Mouse (Mus musculus): ENCODE measurements around the gene Cd37. TPM values are rescaled to one million over a fixed set of nuclear protein-coding genes. Genes with fewer than 3 reads are reported as not detected.

Cd37 gene
- total RNA-seq, 2 experiments from 2014 or later: 4.1 to 6.2 TPM

DNA sequence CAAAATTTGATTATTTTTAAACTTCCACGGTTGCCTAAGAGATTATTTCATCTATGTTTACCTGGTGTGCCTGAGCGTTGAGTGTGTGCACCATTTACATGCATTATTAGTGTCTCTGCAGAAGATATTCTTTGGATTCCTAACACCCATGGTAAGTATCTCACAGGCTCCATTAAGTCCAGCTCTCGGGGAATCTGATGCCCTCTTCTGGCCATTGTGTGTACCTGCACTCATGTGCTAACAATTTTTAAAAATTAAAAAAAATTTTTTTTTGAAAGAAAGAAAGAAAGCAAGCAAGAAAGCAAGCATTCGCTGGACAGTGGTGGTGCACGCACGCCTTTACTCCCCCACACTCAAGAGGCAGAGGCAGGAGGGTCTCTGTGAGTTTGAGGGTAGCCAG, 30.7 kb downstream of the Cd37 start:
- no peak for DNase-seq (ENCODE audit: low spot score in 2 of 2)

GRCm38 (mm10) chr7:45204380-45205143, 34.4 kb downstream of the Cd37 start, which contains the start of gene Ccdc155:
Ccdc155 (minus strand) TSS chr7:45204892.
- DNase-seq (ENCODE audit: low spot score in 2 of 2): peak; percentile 44 to 74

DNA sequence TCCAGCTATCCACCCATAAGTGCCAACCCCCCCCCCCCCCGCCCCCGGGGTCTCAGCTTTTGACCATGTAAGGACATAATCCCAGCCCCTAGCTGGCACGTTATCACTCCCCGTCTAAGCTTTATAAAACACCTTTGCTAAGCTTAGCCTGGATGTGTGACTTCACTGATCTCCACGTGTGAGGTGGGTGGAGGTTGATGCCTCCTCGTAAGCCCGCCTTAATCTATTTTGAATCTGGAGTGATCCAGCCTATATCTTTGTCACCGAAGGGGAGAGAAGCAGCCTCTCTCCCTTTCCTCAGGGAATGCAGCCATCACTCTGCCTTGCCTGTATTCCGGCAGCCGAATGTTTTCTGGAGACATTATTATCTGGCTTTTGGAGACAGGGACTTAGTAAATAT, 36.3 kb downstream of the Cd37 start:
- DNase-seq (ENCODE audit: low spot score in 2 of 2): no peak

DNA sequence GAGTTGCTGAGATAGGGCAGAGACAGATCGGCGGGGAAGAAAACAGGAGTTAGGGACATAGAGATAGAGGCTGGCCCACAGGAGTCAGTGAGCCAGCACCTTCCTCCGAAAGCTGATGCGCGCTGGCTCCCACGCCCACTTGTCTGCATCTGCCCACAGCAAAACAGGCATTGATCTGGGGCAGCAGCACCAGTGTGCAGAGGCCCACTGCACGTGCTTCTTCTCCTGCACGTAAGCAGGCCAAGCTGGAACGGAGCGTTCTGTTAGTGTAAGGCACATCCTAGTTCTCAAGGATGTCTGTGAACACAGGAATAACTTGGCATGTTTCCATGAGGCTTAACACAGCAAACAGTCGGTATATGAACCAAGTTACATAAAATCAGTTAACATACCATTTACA, 40.0 kb downstream of the Cd37 start:
- DNase-seq (ENCODE audit: low spot score in 2 of 2): no peak

DNA sequence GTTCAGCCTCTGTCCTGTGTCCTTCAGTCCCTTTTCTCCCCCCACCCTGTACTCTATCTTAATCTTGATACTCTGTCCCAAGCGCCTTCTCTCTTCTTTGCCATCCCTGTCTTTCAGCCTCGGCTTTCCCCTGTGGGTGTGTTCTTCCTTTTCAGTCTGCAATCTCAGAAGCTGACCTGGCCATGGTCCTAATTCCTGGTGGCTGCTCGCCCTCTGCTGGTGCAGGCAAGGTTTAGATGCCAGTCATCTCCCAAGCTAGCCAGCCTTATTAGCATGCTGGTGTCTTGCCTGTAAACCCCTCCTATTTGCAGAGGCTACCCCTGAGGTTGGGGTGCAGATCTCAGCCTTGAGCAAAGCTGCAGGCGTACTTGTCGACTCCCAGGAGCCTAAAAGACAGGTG, 40.5 kb downstream of the Cd37 start:
- peak in 1 of 2 experiments; percentile 62 for DNase-seq (ENCODE audit: low spot score in 2 of 2)

DNA sequence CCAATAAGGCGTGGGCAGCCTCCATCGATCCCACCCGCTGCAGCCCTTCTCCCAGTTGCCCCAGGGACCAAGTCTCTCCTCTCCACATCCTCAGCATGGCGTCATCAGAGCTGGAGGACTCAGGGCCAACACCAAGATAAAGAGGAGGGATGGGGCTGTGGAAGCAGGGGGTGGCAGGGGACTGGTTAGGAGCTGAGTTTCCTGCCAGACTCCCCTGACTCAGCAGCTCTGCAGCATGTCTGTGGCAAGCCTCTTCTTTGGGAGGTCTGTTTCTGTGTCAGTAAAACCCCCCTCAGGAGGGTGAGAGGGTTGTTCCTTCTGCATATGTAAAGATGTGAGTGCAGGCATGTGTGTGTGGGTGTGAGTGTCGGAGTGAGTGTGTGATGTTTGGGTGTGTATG, 41.9 kb downstream of the Cd37 start:
- no peak for DNase-seq (ENCODE audit: low spot score in 2 of 2)

GRCm38 (mm10) chr7:45196176-45196535, 42.8 kb downstream of the Cd37 start:
- DNase-seq (ENCODE audit: low spot score in 2 of 2): no peak

DNA sequence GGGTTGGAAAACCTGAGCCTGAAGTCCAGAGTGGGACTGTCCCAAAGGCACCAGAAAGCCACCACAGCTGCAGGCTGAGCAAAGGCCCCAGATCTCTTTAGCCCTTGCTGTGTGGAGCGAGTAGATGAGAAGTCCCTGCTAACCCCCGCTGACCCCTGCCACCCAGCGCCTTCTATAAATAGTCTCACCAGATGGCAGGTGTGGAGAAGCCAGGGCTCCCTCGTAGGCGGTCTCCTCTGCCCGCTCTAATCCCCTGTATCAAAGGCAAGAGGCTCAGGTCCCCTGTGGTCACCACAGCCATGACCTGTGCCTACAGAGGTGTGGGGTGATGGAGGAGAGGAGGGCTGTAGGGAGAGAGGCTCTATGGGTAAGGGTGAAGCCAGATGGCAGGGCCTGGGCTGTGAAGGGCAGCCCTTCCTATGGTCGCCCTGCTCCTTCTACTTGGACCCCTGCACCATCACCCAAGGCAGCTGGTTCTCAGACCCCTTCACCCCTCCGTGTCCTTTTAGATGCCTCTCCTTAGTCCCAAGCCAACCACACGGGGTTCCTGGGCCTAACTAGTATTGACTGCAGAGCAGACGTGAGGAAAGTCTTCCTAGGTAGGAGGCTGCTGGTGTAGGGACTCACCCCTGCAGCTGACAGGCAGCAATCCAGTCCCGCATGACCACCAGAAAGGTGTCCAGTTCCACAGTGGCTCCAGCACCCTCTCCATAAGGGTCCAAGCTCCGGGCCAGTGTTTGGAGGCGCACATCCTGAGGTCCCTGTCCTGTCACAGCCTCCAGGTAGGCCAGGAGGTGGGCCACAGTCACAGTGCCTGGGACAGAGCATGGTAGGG, 43.4 kb downstream of the Cd37 start:
- no peak for DNase-seq (ENCODE audit: low spot score in 2 of 2)

DNA sequence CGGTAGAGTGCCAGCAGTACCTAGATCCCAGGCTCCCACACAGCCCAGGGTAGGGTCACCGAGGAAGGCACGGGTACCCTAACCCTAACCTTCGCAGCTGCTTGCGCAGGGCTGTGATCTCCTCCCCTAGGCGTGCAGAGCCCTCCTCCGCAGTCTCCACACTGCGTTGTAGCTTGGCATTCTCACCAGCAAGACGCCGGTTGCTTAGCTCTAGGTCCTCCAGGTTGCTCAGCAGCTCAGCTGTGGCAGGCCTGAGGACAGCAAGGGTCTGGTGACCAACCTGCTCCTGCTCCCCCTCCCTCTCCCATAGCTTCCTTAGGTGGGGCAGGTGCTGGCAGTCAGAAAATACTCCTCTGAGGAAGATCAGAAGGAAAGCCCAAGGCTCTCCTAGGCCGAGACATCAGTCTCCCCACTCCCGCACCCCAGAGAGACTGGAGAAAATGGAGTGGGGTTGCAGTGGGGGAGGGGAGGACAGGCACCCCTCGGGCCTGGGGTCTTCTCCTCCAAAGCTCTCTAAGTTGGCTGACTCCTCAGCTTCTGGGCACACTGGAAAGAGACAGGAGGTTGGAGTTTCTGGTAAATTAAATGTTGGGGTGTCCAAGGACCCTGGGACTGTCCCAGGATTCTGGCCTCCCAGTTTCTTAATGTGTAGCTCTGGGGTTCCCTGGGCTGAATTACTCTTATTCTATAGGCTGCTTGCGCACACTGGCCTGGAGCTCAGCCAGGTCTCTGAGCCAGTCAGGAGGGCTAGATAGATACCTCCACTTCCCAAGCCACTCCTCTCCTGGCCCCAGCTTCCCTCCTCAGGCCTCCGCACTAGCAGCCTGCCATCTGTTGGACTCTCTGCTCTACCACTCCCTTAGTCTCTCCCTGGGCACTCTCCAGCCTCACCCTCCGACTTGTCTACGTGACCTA, 44.8 kb downstream of the Cd37 start:
- no peak for DNase-seq (ENCODE audit: low spot score in 2 of 2)

DNA sequence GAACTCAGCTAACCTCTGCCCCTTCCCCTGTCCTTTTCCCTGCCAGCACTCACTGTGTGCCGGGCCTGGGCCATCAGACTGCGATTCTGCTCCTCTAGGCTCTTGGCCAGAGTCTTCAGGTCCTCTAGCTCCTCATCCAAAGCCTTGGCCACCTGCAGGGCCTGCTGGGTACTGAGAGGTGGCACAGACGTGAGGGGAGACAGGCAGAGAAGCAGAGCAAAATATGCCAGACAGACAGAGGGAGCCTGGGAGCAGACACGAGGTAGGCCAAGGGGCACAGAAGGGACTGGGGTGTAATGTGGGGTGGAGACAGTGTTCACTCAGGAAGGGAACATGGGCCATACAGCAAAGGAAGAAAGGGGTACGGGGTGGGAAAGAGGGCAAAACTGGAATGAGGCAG, 45.5 kb downstream of the Cd37 start:
- DNase-seq (ENCODE audit: low spot score in 2 of 2): no peak

DNA sequence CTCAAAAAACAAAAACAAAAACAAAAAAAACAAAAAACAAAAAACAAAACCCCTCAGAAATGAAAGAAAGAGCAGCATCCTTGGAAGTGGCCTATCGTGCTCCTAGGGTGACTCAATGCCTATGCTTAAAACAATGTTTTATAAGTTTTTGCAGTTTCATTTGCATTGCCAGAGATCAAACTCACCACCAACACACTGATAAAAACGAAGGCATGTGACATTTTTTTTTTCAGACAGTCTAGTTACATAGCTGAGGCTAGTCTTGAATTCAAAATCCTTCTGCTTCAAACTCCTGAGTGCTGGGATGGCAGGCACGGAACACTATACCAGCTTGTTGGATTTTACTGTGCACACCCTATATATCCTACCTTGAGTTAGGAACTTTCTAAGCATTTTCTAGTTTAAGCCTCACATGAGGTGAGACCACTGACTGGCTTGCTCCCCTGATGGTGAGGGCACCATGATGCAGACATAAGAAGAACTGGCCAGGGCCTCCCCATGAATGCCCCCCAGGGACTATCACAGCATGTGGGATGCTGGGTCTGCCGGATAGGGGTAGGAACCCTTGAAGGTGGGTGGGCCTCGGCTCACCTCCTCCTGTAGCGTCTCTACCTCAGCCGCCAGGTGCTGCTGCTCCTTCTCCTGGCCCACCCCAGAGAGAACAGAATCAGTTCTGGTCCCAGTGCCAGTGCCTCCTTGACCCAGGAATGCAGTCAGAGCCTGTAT, 46.2 kb downstream of the Cd37 start:
- DNase-seq (ENCODE audit: low spot score in 2 of 2): no peak

DNA sequence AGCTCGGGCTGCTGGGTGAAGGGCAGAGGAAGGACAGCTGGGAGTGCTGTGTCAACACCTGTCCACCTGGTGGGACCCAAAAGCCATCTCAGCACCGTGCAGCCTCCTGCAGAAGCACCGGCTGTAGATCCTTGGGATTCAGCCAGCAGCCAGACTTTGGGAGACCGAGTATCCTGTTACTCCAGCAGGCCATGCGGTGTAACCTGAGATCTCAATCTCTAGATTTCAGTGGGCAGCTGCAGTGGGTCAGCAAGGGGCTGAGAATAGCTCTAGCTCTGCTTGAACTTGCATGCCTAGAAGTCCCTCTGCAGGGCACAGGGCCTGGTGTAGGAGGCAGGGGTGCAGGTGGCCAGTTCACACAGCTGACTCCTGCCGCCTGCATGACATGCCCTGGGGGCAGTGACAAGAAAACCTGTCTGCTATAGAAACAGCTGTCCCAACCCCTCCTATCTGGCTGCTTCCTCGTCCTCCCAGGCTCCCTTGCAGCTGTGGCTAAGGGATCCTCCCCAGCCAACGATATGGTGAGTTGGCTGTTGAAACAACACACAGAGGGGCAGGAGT, 47.0 kb downstream of the Cd37 start:
- DNase-seq (ENCODE audit: low spot score in 2 of 2): no peak

- DNase-seq (ENCODE audit: low spot score in 2 of 2): no peak
These were observed 47.8 kb downstream of the Cd37 start for GRCm38 (mm10) chr7:45191161-45191560.

DNA sequence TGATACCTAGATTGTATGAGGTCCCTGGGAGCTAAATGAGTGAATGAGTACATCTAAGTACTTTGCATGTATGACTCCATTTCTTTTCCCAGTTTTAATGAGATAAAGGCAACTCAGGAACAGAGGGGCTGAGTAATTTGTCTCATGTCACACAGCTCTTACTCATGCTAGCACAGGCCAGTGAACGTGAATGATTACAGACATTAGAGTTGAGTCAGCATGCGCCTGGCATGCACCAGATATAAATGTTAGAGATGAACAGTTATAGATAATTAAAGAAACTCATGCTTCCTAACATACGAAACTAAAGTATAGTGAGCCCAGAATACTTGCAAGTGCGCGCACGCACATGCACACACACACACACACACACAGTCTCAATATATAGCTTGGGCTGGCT, 48.7 kb downstream of the Cd37 start:
- DNase-seq (ENCODE audit: low spot score in 2 of 2): no peak

- DNase-seq (ENCODE audit: low spot score in 2 of 2): no peak
These were observed 49.3 kb downstream of the Cd37 start for GRCm38 (mm10) chr7:45189600-45189999.

- no peak for DNase-seq (ENCODE audit: low spot score in 2 of 2)
These were observed 53.0 kb downstream of the Cd37 start for GRCm38 (mm10) chr7:45185921-45186320.

DNA sequence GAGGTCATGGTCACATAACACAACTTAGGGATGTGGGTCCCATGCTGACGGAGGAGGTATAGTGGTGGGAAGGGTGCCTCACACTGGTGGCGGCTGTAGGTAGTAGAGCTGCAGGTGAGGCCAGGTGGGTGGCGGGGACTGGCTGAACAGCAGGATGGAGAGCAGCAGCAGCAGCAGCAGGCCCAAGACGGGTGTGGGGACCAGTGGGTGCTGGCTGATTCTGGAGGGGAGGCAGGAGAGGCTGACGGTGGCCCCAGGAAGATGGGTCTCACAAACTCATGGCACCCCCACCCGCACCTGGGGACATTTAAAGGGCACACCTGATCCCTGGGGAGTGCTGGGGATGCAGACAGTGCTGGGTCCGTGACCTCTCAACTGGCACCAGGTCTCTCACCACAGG, 55.2 kb downstream of the Cd37 start:
- DNase-seq (ENCODE audit: low spot score in 2 of 2): no peak

All from adrenal gland, postnatal 4 days (tissue).